Mouse (Mus musculus) lung, adult 18-20 months (tissue): ENCODE measurements around the gene Plin5.
"Not testable (repeated sequence)": the region's sequence is repeated elsewhere in the genome, so short reads cannot be mapped to it uniquely, and the experiment has no call there.

Experiments used
- DNase-seq, 2 experiments: peaks; one replicate each; pipeline ENCODE4 v3.0.0; 2022; ENCODE audit warnings: mixed read lengths in 2 of 2

Plin5 gene

GRCm38 (mm10) chr17:56066451-56066850 is 50.9 kb downstream of the Plin5 start:
- no peak for DNase-seq

GRCm38 (mm10) chr17:56065715-56066114 is 51.7 kb downstream of the Plin5 start:
- DNase-seq = not testable (repeated sequence)

DNA sequence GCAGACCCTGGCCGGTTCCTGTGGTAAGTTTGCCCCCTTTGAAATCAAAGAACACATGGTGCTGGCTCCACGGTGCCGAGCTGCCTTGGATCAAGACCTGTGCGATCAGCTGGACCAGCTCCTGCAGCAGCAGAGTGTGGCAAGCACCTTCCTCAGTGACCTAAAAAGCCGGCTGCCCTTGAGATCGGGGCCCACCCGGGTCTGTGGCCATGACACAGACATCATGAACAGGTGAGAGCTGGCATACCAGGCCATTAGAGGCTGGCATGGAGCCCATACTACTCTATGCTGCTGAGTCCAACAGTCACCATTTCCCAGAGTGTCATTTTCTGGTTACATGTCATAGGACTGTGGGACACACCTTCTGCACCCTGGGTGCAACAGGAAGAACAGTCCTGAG is 55.3 kb downstream of the Plin5 start:
- DNase-seq = no peak
